ENCODE assay signal across 25 mouse cellular contexts in the genomic region with DNA sequence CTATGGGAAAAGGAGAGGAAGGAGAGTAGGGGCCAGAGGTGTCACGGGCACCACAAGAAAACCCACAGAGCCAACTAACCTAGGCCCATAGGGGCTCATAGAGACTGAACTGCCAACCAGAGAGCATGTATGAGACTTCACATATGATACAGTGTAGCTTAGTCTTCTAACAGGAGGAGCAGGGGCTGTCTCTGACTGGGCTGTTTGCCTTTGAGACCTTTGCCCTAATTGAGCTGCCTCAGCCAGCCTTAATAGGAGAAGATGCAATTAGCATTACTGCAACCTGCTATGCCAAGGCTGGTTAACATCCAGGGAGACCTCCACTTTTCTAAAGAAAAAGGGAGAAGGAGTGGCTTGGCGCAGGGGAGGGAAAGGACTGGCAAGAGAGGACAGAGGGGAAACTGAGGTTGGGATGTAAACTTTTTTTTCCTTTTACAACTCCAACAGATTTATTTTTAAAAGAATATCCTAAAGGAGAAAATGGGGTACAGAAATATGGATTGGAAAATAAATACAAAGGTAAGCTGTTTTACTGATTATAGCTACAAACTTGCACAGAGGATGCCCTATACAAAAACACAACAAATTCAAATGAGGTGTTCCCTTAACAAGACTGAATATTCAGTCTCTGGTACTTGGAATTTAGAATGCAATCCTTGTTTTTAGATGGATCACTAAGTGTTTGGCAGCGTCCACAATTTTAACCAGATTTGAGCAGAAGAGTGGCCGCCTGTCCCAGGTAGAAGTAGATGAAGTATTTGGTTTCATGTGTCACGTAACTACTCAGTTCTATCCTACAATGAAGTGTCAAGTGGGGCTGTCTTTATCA.
DNase-seq lines count a peak whose midpoint lies in the region; ATAC-seq lines count a peak whose summit lies in the region.
"Had no signal": no experiment of that assay in that cellular context is flagged by ENCODE, and none has a peak within 500 bp of the region (broad histone marks: within the 10 kb centered on the region; RNA-seq: fewer than 3 reads in every experiment).

No protein-coding gene starts in this region.

- H3K4me3 ChIP-seq in hindbrain, embryonic 14.5 days (replicated peaks; ENCODE audit: low read length) = no peak overlapping the region
- no peak overlapping the region for H3K4me3 ChIP-seq in hindbrain, embryonic 10.5 days
- no peak overlapping the region for H3K4me3 ChIP-seq in neural tube, embryonic 13.5 days
- H3K4me3 ChIP-seq in midbrain, embryonic 15.5 days = no peak overlapping the region
- H3K4me3 ChIP-seq: embryonic facial prominence, embryonic 13.5 days; gastrocnemius, adult 2 months; heart, embryonic 12.5 days had no signal

- H3K27ac ChIP-seq in hindbrain, embryonic 14.5 days = peak overlapping the region; percentile 49
- no peak overlapping the region for H3K27ac ChIP-seq in hindbrain, embryonic 10.5 days
- 0 out of 2 replicates have a peak overlapping the region, but pooled peaks have one; percentile 2 for H3K27ac ChIP-seq in neural tube, embryonic 13.5 days (replicated peaks)
- H3K27ac ChIP-seq in midbrain, embryonic 15.5 days = no peak overlapping the region
- H3K27ac ChIP-seq: embryonic facial prominence, embryonic 13.5 days; gastrocnemius, adult 2 months; liver, embryonic 14.5 days had no signal

- WGBS in hindbrain, embryonic 14.5 days = 86% methylated on average over 5 of the region's 5 CpGs
- 90% methylated on average over 5 of the region's 5 CpGs for WGBS in hindbrain, embryonic 10.5 days
- WGBS in neural tube, embryonic 13.5 days = 87% methylated on average over 5 of the region's 5 CpGs
- WGBS in midbrain, embryonic 15.5 days = 79% methylated on average over 5 of the region's 5 CpGs

- H3K27me3 ChIP-seq in hindbrain, embryonic 14.5 days (ENCODE audit: control insufficient read depth, insufficient read depth, low read length) = no peaks in the 10 kb centered on the region
- no peaks in the 10 kb centered on the region for H3K27me3 ChIP-seq in hindbrain, embryonic 10.5 days (ENCODE audit: insufficient read depth, poor library complexity, severe bottlenecking)
- H3K27me3 ChIP-seq in neural tube, embryonic 13.5 days = no peaks in the 10 kb centered on the region
- no peaks in the 10 kb centered on the region for H3K27me3 ChIP-seq in midbrain, embryonic 15.5 days (replicated peaks)
- H3K27me3 ChIP-seq: embryonic facial prominence, embryonic 13.5 days; heart, embryonic 12.5 days had no signal

- no peak overlapping the region for H3K4me2 ChIP-seq in hindbrain, embryonic 14.5 days (replicated peaks)
- H3K4me2 ChIP-seq in neural tube, embryonic 13.5 days = no peak overlapping the region
- H3K4me2 ChIP-seq in midbrain, embryonic 15.5 days = no peak overlapping the region
- H3K4me2 ChIP-seq: embryonic facial prominence, embryonic 13.5 days; heart, embryonic 12.5 days had no signal

- peak; percentile 49; the same call in 1 of the 2 replicates for ATAC-seq in hindbrain, embryonic 14.5 days (ENCODE audit: low FRiP score)
- ATAC-seq in neural tube, embryonic 13.5 days (ENCODE audit: low read depth) = peak; percentile 40
- peak; percentile 48; the same call in 1 of the 2 replicates for ATAC-seq in midbrain, embryonic 15.5 days (replicated peaks)

- H3K4me1 ChIP-seq in hindbrain, embryonic 14.5 days (replicated peaks; ENCODE audit: control insufficient read depth, insufficient read depth, low read length) = no peaks in the 10 kb centered on the region
- H3K4me1 ChIP-seq in hindbrain, embryonic 10.5 days (replicated peaks) = no peaks in the 10 kb centered on the region
- H3K4me1 ChIP-seq in neural tube, embryonic 13.5 days (replicated peaks) = no peaks in the 10 kb centered on the region
- no peaks in the 10 kb centered on the region for H3K4me1 ChIP-seq in midbrain, embryonic 15.5 days
- H3K4me1 ChIP-seq: embryonic facial prominence, embryonic 13.5 days; heart, embryonic 12.5 days had no signal

- DNase-seq in hindbrain, embryonic 14.5 days (ENCODE audit: low spot score) = no peak
- DNase-seq in hindbrain, embryonic 10.5 days (ENCODE audit: low spot score) = no peak
- no peak for DNase-seq in neural tube, embryonic 10.5 days (ENCODE audit: extremely low spot score, low spot score)
- no peak for DNase-seq in left cerebral cortex, adult 9 months (ENCODE audit: low spot score in 2 of 2)
- no peak for DNase-seq in right cerebral cortex, adult 18-20 months
- DNase-seq: adrenal gland, postnatal 25 days; B cell, adult 2 months; cerebellum, adult 18-20 months; gastrocnemius, adult 2 months; gastrocnemius, postnatal 36 days; heart, adult 18-20 months; heart, postnatal 4 days; kidney, adult 9 months; kidney, postnatal 10 days; layer of hippocampus, adult 9-11 months; liver; lung, adult 2 months; lung, postnatal 10 days; thymus, adult 2 months; thymus, postnatal 36 days had no signal

- no peaks in the 10 kb centered on the region for H3K9me3 ChIP-seq in hindbrain, embryonic 14.5 days (ENCODE audit: control insufficient read depth, low read length)
- H3K9me3 ChIP-seq in hindbrain, embryonic 10.5 days = no peaks in the 10 kb centered on the region
- 0 out of 2 replicates have a peak, but pooled peaks cover 3% of the 10 kb centered on the region for H3K9me3 ChIP-seq in neural tube, embryonic 13.5 days
- no peaks in the 10 kb centered on the region for H3K9me3 ChIP-seq in midbrain, embryonic 15.5 days

- no peak overlapping the region for H3K9ac ChIP-seq in hindbrain, embryonic 14.5 days
- no peak overlapping the region for H3K9ac ChIP-seq in neural tube, embryonic 13.5 days
- H3K9ac ChIP-seq in midbrain, embryonic 15.5 days = no peak overlapping the region
- H3K9ac ChIP-seq: embryonic facial prominence, embryonic 13.5 days; heart, embryonic 12.5 days; liver, embryonic 14.5 days had no signal

- no peaks in the 10 kb centered on the region for H3K36me3 ChIP-seq in hindbrain, embryonic 14.5 days (replicated peaks; ENCODE audit: control insufficient read depth, insufficient read depth)
- no peaks in the 10 kb centered on the region for H3K36me3 ChIP-seq in hindbrain, embryonic 10.5 days
- H3K36me3 ChIP-seq in neural tube, embryonic 13.5 days = no peaks in the 10 kb centered on the region
- H3K36me3 ChIP-seq in midbrain, embryonic 15.5 days (replicated peaks) = no peaks in the 10 kb centered on the region
- H3K36me3 ChIP-seq: embryonic facial prominence, embryonic 13.5 days; heart, embryonic 12.5 days had no signal

Comparison
In these comparisons a context has a peak if more than half of its experiments do, and no peak if none do; other contexts are left out.
1. H3K27ac ChIP-seq: peak in hindbrain, embryonic 14.5 days (single experiment) and neural tube, embryonic 13.5 days (single experiment); none in hindbrain, embryonic 10.5 days (single experiment) and midbrain, embryonic 15.5 days (single experiment).
2. Peak in every context shown above with its lines, with median percentiles within 50 percentile points of each other: ATAC-seq.